Mouse (Mus musculus) lung, adult 2 months (tissue): Measurements from ENCODE around the gene Kdm1b.

Experiments used
- CTCF ChIP-seq: fragments of 200-500 bp; IDR thresholded peaks from 2 replicates; pipeline ENCODE4 v1.5.1; 2011; ENCODE audit warnings: mild to moderate bottlenecking, low read length, control low read depth; ENCODE audit not compliant: insufficient read depth
- POLR2A ChIP-seq: fragments of 200-500 bp; IDR thresholded peaks from 2 replicates; pipeline ENCODE4 v1.6.1; 2011; ENCODE audit warnings: low read depth, mild to moderate bottlenecking, control low read depth, low read length, borderline replicate concordance; ENCODE audit errors: extremely low read depth

GRCm38 (mm10) chr13:47001590-47001989 lies 41.7 kb upstream of the Kdm1b start:
- no peak for TF ChIP-seq CTCF
- TF ChIP-seq POLR2A, result no peak
